Mouse (Mus musculus) cerebellum, postnatal 14 days (tissue): ENCODE data around the gene Armc5.

Experiments
- DNase-seq, 2 experiments: peaks; one replicate each; pipeline ENCODE4 v3.0.0; 2021; ENCODE audit warnings: mixed read lengths in 2 of 2

The Armc5 gene

DNA sequence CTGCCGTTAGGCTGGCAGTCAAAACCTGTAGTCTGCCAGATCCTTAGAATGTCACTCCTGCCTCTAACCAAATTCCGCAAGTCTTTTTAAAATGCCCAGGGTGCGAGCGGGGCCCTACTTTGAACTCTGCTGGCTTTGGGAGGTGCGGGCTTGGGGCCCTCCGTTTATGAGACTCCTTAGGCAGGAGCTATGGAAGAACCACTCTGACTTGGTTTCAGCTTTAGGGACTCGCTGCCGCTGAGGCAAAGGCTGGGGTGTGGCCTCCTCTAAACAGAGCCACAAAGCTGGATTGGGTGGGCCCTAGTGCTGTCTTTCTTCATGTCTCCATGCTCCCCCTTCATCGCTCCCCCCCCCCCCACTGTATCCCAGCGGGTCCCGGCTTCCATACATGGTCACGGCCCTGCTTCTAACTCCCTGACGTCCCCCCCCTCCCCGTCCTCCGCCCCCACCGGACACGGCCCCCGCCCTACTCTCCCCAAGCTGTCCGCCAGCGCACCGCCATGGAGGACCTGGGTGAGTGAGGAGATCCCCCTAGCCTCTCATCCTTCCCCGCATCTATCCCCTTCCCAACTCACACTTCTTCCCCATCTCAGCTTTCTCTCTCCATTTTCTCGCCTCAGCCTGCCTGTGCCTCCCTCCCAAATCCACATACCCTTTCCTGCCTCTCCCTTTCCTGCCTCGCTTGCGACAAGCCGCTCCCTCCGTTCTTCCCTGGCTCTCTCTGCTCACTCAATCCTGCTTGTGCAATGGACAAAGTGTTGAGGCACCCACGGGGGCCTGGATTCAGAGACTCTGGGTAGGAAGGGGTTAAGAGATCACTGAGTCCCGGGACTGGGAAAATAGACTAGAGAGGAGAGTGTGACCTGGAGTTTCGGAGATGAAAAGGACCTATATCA, 9.6 kb downstream of the Armc5 start, which contains the start of gene Tgfb1i1:
Gene Tgfb1i1, plus strand, starts transcription at position 317 of the 896 bp plus-strand sequence.
- peak; percentile 62 to 66 for DNase-seq

DNA sequence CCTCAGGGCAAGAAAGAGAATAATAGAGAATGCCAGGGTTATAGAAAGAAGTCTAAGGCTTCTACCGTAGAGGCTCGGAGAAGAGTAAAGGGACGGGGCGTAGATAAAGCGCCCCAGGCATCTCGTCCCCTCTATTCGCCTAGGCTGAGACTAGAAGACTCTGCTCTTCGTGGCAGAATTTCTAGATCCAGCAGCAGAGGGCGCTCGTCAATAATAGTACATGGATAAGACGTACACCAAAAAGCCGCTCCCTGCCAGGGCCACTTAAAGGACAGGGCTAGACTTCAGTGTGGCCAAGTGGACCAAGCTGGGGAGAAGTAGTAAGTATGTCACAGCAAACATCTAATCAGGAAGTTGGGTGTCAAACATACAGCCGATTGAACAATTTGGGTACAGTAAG, 10.3 kb downstream of the Armc5 start:
- peak; percentile 90 to 96 for DNase-seq

DNA sequence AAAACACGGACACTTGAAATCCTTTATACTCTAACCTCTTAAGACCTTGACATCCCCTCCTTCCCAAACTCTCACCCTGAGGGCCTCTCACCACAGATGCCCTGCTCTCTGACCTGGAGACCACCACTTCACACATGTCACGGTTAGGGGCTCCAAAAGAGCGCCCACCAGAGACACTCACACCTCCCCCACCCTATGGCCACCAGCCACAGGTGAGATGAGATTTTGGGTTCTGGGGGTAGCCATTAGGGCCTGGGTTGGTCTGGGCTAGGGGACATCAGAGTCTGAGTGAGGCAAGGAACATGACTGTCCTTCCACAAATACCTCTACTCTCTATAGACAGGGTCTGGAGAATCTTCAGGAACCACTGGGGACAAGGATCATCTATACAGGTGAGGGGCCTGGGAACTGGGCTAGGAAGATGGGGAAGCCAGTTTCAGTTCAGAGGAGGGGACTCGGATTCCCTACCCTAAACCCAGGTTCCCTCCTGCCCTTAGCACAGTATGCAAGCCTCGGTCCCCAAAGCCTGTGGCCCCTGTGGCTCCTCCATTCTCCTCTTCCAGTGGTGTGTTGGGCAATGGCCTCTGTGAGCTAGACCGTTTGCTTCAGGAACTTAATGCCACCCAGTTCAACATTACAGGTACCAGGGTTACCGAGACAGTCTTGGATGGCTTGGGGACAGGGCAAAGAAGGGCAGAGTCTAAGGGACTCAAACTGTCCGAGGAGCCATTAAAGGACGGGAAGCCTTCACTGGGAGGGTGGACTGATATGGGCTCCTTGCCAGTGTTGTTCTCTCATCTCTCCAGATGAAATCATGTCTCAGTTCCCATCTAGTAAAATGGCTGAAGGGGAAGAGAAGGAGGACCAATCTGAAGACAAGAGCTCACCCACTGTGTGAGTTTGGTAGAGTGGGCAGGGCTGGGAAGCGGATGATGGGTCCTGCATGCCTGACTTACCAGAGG, 11.2 kb downstream of the Armc5 start:
- no peak for DNase-seq

- no peak for DNase-seq
Observed at GRCm38 (mm10) chr7:128249998-128250397, 12.9 kb downstream of the Armc5 start.

- DNase-seq = peak; percentile 44 to 60
Observed at GRCm38 (mm10) chr7:128251946-128252345, 14.8 kb downstream of the Armc5 start.

- peak in 1 of 2 experiments; percentile 43 for DNase-seq
Observed at GRCm38 (mm10) chr7:128252609-128253008, 15.5 kb downstream of the Armc5 start.

- DNase-seq = no peak
Observed at GRCm38 (mm10) chr7:128254978-128255377, 17.8 kb downstream of the Armc5 start.

DNA sequence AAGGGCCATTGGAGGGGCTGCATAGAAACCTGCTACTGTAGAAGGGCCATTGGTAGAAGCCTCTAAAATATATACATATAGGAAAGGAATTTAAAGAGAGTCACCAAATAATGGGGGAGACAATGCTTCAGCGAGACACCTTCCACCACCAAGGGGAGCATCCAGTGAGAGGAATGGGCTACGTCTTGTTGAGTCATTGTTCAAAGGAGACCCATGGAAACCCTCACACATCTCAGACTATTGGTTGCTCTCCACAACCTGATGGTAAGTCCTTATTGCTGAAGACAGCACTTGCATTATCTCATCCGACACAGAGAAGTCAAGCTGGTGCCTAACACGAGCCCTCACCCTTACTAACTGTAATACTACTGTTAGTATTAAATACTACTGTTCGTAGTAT, 18.6 kb downstream of the Armc5 start:
- no peak for DNase-seq

DNA sequence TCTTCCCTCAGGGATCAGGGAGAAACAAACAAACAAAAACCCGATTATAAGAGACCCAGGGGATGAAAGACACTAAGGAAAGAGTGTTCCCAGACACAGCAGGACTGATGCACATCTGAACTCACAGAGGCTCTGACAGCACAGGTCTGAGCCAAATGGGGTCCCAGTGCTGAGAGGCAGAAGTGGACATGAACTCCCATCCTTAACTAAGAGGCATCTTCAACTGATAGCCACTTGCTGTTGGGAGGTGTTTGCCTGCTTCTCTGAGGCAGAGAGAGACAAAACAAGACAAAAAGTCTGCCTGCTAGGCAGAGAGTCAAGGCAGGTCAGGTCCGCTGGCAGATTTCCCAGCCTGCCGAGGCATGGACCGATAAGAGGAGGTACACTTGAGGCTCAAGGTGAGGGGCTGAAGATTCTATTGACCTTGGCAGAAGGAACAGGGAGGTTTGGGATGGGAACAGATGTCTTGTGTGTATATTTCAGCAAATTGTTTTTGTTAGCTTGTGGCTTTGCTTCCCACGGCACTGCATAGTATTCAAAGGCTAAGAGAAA, 19.7 kb downstream of the Armc5 start:
- peak in 1 of 2 experiments; percentile 15 for DNase-seq

DNA sequence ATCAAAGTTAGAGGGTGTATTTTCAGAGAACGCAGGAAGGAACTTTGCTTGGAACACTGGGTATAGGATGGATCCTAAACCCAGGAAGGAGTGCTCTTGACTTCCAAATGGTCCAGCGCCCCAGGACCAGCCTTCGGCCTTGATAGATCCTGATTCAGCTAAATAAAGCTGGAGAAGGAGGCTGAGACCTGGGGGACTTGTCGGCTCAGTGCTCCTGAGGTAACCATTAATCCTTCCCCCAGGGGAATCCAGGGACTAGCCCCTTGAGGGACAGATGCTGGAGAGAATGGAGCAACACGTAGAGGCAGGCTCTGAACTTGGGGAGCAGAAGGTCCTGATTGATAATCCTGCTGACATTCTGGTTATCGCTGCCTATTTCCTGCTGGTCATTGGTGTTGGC, 28.3 kb downstream of the Armc5 start, which contains the start of gene Slc5a2:
Gene Slc5a2, plus strand, starts transcription at position 247 of the 400 bp plus-strand sequence.
- no peak for DNase-seq

DNA sequence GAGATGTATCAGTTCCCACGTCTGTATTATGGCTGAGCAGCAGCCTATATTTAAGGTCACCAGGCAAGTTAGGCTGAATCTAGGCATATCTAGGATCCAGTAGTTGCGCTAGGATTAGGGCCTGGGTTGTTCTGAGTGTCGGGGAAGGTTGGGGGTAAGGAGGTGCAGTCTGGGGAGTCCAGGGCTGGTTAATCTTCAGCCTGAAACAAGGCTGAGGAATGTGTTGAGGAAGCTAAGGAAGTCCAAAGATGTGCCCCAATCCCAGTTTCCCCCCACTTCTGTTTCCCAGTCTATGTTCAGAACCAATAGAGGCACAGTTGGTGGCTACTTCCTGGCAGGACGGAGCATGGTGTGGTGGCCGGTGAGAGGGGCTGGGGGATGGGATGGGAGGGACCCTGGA, 28.9 kb downstream of the Armc5 start:
- DNase-seq = no peak

- no peak for DNase-seq
Observed at GRCm38 (mm10) chr7:128267391-128267790, 30.2 kb downstream of the Armc5 start.

DNA sequence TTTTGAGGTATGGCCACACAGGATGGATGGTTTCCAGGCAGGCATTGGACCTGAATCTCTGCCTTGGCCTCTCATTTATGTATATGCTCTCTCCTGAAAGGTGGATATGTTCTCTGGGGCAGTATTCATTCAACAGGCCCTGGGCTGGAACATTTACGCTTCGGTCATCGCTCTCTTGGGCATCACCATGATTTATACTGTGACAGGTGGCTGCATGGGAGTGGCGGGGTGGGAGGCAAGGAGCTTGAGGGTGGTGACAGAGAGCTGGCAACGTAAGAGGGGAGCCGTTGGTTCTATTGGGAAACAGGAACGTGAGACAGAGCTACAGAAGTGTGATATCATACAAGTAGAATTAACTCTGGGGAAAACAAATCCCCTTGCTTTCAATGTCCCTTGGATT, 30.7 kb downstream of the Armc5 start:
- DNase-seq = no peak

DNA sequence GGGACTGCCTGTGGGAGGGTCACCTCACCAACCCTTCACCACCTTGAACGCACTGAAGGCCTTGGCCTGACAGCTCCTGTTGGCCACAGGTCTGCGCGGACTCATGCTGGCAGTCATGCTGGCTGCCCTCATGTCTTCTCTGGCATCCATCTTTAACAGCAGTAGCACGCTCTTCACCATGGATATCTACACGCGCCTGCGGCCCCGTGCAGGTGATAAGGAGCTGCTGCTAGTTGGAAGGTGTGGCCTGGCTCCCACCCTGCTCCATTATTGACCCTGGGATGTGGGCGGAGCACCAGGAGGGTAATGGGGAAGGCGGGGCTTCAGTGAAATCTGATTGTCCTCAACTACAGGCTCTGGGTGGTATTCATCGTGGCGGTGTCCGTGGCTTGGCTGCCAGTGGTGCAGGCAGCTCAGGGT, 33.3 kb downstream of the Armc5 start:
- DNase-seq = peak; percentile 53 to 79

DNA sequence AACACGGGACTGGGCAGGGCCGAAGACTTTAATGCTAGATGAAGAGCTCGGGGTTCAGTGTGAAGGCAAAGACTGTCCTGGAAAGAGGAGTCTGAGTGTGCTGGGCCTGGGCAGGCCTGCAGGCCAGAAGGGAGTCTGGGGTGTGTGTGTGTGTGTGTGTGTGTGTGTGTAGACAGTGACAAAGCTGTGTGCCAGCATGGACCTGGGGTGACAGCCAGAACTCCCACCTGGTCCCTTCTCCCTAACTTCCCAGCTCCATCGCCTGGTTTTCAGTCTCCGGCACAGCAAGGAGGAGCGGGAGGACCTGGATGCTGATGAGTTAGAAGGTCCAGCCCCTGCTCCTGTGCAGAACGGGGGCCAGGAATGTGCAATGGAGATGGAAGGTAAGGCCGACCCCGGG, 34.4 kb downstream of the Armc5 start:
- peak; percentile 60 to 70 for DNase-seq

DNA sequence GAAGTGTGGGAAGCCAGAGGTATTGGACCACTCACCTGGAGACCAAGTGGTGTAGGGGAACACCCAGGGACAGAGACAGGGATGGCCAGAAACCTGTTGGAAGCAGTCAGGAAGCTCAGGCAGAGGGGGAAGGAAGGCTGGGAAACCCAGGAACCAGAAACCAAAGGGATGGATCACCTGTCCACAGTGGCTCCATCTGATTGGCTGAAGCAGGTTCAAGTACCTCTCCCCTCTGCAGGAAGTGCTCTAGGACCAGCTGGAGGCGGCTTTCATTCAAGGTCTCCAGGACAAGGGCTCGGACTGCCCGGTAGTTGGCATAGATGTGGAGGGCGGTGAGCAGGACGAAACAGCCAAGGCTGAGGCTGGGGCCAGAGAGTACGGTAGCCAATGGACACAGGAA, 38.9 kb downstream of the Armc5 start:
- DNase-seq = no peak

DNA sequence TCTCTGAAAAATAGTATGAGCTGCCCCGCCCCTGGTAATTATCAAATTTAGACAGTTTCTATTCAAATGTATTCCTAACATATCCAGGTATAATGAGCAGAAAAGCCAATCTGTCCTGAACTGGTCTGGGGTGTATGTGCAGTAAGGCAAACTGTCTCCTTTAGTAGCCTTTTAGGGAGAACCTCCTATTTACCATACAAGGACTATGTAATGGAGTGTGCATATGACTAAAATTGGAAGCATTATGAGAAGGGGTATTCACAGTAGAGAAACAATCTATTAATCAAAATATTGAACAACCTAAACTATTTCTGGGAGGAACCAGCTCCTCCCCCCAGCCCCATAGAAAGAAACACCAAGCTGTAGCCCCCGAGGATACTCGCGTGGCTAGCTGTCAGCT, 42.6 kb downstream of the Armc5 start:
- DNase-seq = no peak

- DNase-seq = no peak
Observed at GRCm38 (mm10) chr7:128281765-128282164, 44.6 kb downstream of the Armc5 start.

DNA sequence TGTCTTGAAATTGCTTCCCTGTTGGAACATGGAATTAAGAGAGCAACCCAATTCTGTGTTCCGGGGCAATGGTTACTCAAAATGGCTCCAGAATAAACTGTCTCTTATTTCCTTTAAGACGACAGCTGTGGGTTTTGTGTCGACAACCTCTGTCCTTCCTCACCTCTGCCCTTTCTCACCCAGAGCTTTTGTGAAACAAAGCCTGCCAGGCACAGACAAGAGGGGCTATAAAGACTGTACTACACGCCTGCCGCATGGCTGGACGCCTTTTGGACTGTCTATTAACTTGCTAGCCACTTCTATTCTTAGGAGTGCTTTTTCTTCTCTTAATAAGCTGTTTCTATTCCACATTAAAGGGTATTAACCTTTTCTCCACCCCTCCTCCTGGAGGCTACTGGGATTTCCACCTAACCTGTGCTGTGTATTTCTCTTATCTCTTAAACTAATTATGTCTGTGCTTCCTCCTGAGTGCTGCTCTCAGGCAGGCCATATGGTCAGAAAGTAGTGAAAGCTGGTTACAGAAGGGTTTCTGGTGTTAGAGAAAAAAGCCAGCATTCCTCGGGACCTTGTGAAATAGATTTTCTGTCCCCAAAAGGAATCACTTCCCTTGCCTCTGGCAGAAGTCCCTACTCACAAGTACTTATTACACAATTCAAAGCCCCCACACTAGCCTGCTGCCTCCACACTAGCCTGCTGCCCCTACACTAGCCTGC, 45.5 kb downstream of the Armc5 start:
- DNase-seq = no peak

- no peak for DNase-seq
Observed at GRCm38 (mm10) chr7:128284047-128284446, 46.9 kb downstream of the Armc5 start.

DNA sequence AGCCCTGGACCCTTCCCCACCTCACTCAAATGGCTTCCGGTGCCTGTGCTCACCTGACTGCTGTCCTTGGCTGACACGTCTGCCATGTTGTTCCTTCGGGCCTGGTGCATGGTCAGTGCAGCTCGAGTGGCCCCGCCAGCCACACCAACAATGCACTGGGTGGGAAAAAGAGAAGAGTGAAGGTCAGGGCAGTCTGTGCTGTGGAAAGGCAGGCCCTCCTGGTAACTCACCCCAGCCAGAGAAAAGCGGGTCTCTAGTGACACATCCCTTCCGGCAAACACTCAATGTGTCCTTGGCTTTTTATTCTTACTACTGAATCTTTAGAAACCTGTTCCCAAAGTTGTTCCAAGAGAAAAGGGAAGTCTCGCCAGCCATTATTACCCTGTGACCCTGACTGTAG, 47.9 kb downstream of the Armc5 start:
- DNase-seq = no peak

DNA sequence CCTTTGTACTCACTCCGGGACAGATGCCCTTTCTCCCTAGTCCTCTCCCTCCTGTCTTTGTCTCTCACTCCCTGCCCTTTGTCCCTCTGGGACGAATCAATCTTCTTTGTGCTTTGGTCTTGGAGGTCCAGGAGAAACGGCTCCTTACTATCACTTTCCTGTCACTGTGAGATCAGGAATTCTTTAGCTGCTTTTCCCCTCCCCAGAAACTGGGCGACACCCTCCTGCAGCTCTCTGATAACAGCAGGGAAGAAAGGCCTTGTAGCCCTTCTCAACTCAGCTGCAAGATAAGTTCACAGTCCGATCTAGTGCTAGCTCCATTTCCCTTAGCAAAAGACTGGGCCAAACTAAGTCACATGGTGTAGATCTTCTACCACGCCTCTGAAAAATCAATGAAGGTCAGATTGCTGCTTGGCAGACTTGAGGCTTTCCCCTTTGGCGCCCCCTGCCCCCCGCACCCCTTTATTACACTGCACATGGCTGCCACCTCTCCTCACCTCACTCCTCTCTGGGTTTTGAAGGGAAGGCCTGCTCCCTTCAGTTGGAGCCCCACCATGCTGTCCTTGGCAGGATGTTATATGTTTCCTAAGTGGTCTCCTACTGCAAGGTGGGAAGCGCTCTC, 51.9 kb downstream of the Armc5 start:
- no peak for DNase-seq
